Mouse (Mus musculus) midbrain, embryonic 12.5 days (tissue): ENCODE results near the gene Eif1. TPM values are rescaled to one million over a fixed set of nuclear protein-coding genes. Genes with fewer than 3 reads are reported as not detected.
"Not testable (repeated sequence)": the region's sequence is repeated elsewhere in the genome, so short reads cannot be mapped to it uniquely, and the experiment has no call there.

Experiments
- ATAC-seq: fragments of 200-750 bp; cut with Nextera tagmentation; 2 replicates; pipeline ENCODE4 v1.8.0; 2017; ENCODE audit warnings: low read depth, moderate TSS enrichment, moderate library complexity; ENCODE audit not compliant: low FRiP score
- H3K27ac ChIP-seq: fragments of 300-500 bp; sonication (generic); replicated peaks from 2 replicates; pipeline ENCODE4 v1.5.1; 2016; ENCODE audit warnings: mild to moderate bottlenecking
- H3K27me3 ChIP-seq: fragments of 300-500 bp; sonication (generic); 2 replicates; pipeline ENCODE4 v1.6.1; 2016; ENCODE audit warnings: mild to moderate bottlenecking
- H3K36me3 ChIP-seq: fragments of 300-500 bp; sonication (generic); 2 replicates; pipeline ENCODE4 v1.6.1; 2016
- H3K4me1 ChIP-seq: fragments of 300-500 bp; sonication (generic); 2 replicates; pipeline ENCODE4 v1.6.1; 2016
- H3K4me2 ChIP-seq: fragments of 300-500 bp; sonication (generic); replicated peaks from 2 replicates; pipeline ENCODE4 v1.6.1; 2016; ENCODE audit warnings: mild to moderate bottlenecking, moderate library complexity
- H3K4me3 ChIP-seq: fragments of 300-500 bp; sonication (generic); 2 replicates; pipeline ENCODE4 v1.5.1; 2016; ENCODE audit warnings: mild to moderate bottlenecking
- H3K9ac ChIP-seq: fragments of 300-500 bp; sonication (generic); replicated peaks from 2 replicates; pipeline ENCODE4 v1.6.1; 2016; ENCODE audit warnings: mild to moderate bottlenecking, moderate library complexity
- H3K9me3 ChIP-seq: fragments of 300-500 bp; sonication (generic); 2 replicates; pipeline ENCODE4 v1.6.1; 2016; ENCODE audit warnings: mild to moderate bottlenecking
- WGBS: fragments of 180-500 bp; shearing (Covaris S2); methylation state at CpG from one replicate; pipeline ENCODE4 v1.1.7; 2016; 5-methylcytosine and 5-hydroxymethylcytosine counted together
- polyA plus RNA-seq: library from polyadenylated mRNA; unstranded; fragments of >200 nt; fragmentation: Nextera tagmentation; extraction: Ambion mirVana; gene quantifications from 2 replicates; pipeline ENCODE4 v1.2.1, GENCODE M21; 2016

Eif1 gene
- polyA plus RNA-seq, 1 experiment from 2014 or later = 1,467 TPM

GRCm38 (mm10) chr11:100327761-100328160 lies 8.1 kb downstream of the Eif1 start:
- Histone ChIP-seq H3K9ac (no peak overlapping the region), H3K36me3 (no peaks in the 10 kb centered on the region), H3K4me2 (no peak overlapping the region), H3K4me1 (peaks cover 19% of the 10 kb centered on the region), H3K4me3 (no peak overlapping the region), H3K9me3 (no peaks in the 10 kb centered on the region), H3K27me3 (no peaks in the 10 kb centered on the region), H3K27ac (no peak overlapping the region)
- no peak for ATAC-seq
- 88% methylated on average over 6 of the region's 6 CpGs for WGBS

- H3K4me1 ChIP-seq = peaks cover 33% of the 10 kb centered on the region
- 76% methylated on average over 16 of the region's 16 CpGs for WGBS
- no peak overlapping the region for H3K27ac ChIP-seq
- no peak overlapping the region for H3K9ac ChIP-seq
- H3K4me3 ChIP-seq = no peak overlapping the region
- no peaks in the 10 kb centered on the region for H3K9me3 ChIP-seq
- H3K27me3 ChIP-seq = no peaks in the 10 kb centered on the region
- H3K36me3 ChIP-seq = no peaks in the 10 kb centered on the region
- ATAC-seq = no peak
- no peak overlapping the region for H3K4me2 ChIP-seq
Observed at GRCm38 (mm10) chr11:100330235-100330634, 10.6 kb downstream of the Eif1 start.

GRCm38 (mm10) chr11:100330816-100331375 lies 11.2 kb downstream of the Eif1 start:
- not testable (repeated sequence) for H3K4me3 ChIP-seq, ATAC-seq, H3K27me3 ChIP-seq, H3K9me3 ChIP-seq, H3K27ac ChIP-seq, H3K9ac ChIP-seq, H3K36me3 ChIP-seq, H3K4me2 ChIP-seq
- WGBS = 62% methylated on average over 8 of the region's 8 CpGs
- H3K4me1 ChIP-seq = peaks cover 37% of the 10 kb centered on the region

- H3K4me1 ChIP-seq = peaks cover 39% of the 10 kb centered on the region
- H3K4me2 ChIP-seq = 0 out of 2 replicates have a peak overlapping the region, but pooled peaks have one; percentile 0
- no peak overlapping the region for H3K4me3 ChIP-seq
- no peaks in the 10 kb centered on the region for H3K36me3 ChIP-seq
- ATAC-seq = peak; percentile 78
- H3K9me3 ChIP-seq = no peaks in the 10 kb centered on the region
- H3K27me3 ChIP-seq = no peaks in the 10 kb centered on the region
- 48% methylated on average over 9 of the region's 9 CpGs for WGBS
- peak overlapping the region; percentile 86 for H3K27ac ChIP-seq
- no peak overlapping the region for H3K9ac ChIP-seq
Observed at GRCm38 (mm10) chr11:100332766-100333515, 13.3 kb downstream of the Eif1 start.

GRCm38 (mm10) chr11:100333944-100334457 lies 14.3 kb downstream of the Eif1 start, which contains the start of gene Gast:
Gene Gast (plus strand): TSS chr11:100334407.
- no peak for ATAC-seq
- Histone ChIP-seq H3K9me3 (no peaks in the 10 kb centered on the region), H3K36me3 (no peaks in the 10 kb centered on the region), H3K4me1 (peaks cover 39% of the 10 kb centered on the region), H3K9ac (no peak within 1 kb of the TSS), H3K4me3 (no peak within 1 kb of the TSS), H3K27ac (peak within 1 kb of the TSS; percentile 86), H3K27me3 (no peaks in the 10 kb centered on the region), H3K4me2 (0 out of 2 replicates have a peak within 1 kb of the TSS, but pooled peaks have one; percentile 0)
- WGBS = 83% methylated on average over 6 of the region's 6 CpGs

GRCm38 (mm10) chr11:100335731-100336130 lies 16.0 kb downstream of the Eif1 start:
- Histone ChIP-seq H3K4me3 (no peak overlapping the region), H3K27ac (peak overlapping the region; percentile 64), H3K36me3 (no peaks in the 10 kb centered on the region), H3K9ac (no peak overlapping the region), H3K4me2 (no peak overlapping the region), H3K4me1 (peaks cover 34% of the 10 kb centered on the region), H3K9me3 (no peaks in the 10 kb centered on the region), H3K27me3 (no peaks in the 10 kb centered on the region)
- WGBS = 69% methylated on average over 3 of the region's 3 CpGs
- no peak for ATAC-seq

- Histone ChIP-seq H3K9ac (no peak overlapping the region), H3K36me3 (0 out of 2 replicates have a peak, but pooled peaks cover 7% of the 10 kb centered on the region), H3K9me3 (no peaks in the 10 kb centered on the region), H3K4me1 (0 out of 2 replicates have a peak, but pooled peaks cover 4% of the 10 kb centered on the region), H3K4me3 (no peak overlapping the region), H3K27ac (no peak overlapping the region), H3K27me3 (no peaks in the 10 kb centered on the region), H3K4me2 (no peak overlapping the region)
- 91% methylated on average over 10 of the region's 10 CpGs for WGBS
- no peak for ATAC-seq
Observed at GRCm38 (mm10) chr11:100344269-100344668, 24.6 kb downstream of the Eif1 start.

GRCm38 (mm10) chr11:100352076-100352857 lies 32.6 kb downstream of the Eif1 start:
- Histone ChIP-seq H3K4me2 (no peak overlapping the region), H3K9ac (no peak overlapping the region; the same call in 1 of the 2 replicates), H3K9me3 (no peaks in the 10 kb centered on the region), H3K27ac (peak overlapping the region; percentile 30; the same call in 1 of the 2 replicates), H3K27me3 (peaks cover 30% of the 10 kb centered on the region), H3K4me3 (no peak overlapping the region), H3K4me1 (peaks cover 34% of the 10 kb centered on the region), H3K36me3 (peaks cover 20% of the 10 kb centered on the region)
- WGBS = 36% methylated on average over 10 of the region's 10 CpGs
- ATAC-seq = no peak

- peak overlapping the region; percentile 72 for H3K9ac ChIP-seq
- peak overlapping the region; percentile 80 for H3K4me3 ChIP-seq
- 1% methylated on average over 53 of the region's 54 CpGs for WGBS
- peaks cover 56% of the 10 kb centered on the region for H3K27me3 ChIP-seq
- H3K4me2 ChIP-seq = peak overlapping the region; percentile 97
- peak overlapping the region; percentile 61 for H3K27ac ChIP-seq
- peaks cover 13% of the 10 kb centered on the region for H3K36me3 ChIP-seq
- H3K9me3 ChIP-seq = no peaks in the 10 kb centered on the region
- peak; percentile 57 for ATAC-seq
- H3K4me1 ChIP-seq = peaks cover 29% of the 10 kb centered on the region
Observed at GRCm38 (mm10) chr11:100355151-100355951, 35.7 kb downstream of the Eif1 start.

- 1% methylated on average over 49 of the region's 49 CpGs for WGBS
- Histone ChIP-seq H3K9me3 (no peaks in the 10 kb centered on the region), H3K4me2 (peak within 1 kb of the TSS; percentile 97), H3K4me1 (peaks cover 29% of the 10 kb centered on the region), H3K9ac (peak within 1 kb of the TSS; percentile 72), H3K27me3 (peaks cover 59% of the 10 kb centered on the region), H3K36me3 (peaks cover 13% of the 10 kb centered on the region), H3K27ac (peak within 1 kb of the TSS; percentile 61), H3K4me3 (peak within 1 kb of the TSS; percentile 80)
- peak; percentile 65 for ATAC-seq
Observed at GRCm38 (mm10) chr11:100355972-100356818, 36.5 kb downstream of the Eif1 start, which contains the start of gene Hap1. Gene Hap1 (minus strand): TSS chr11:100356128.
